Comparison of ENCODE assay signal across 8 mouse cellular contexts in the genomic region with DNA sequence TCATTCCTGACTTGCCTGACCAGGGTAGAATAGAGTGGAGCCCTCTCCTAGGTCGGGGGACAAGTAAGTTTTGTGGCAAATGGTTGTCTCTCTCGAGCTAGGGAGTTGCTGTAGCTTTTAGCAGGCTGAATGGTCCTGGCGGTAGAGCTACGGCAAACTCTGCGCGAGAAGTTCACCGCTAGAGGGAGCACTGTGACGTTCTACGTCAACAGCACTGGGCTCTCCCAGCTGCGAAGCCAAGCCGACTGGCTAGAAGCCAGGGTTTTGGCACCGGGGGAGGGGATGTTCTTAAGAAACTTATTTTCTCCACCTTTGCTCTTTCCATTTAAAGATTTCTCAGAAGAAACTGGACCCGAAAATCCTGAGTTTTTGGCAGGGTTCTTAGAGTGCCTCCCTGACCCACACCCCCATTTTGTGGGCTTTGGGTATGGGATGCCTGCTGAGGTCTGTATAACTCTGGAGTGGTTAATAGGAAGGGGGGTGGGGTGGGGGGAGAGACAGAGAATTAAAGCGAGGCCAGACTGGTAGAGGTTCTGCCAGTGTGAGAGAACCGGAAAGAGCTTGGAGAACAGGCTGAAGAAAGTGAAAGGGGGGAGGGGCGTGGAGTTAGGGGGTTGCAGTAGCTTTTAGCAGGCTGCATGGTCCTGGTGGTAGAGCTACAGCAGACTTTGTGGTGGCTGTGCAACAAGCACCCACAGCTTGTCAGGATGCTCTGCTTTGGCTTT. TPM values are rescaled to one million over a fixed set of nuclear protein-coding genes. Genes with fewer than 3 reads are reported as not detected.
DNase-seq lines count a peak whose midpoint lies in the region; ATAC-seq and TF ChIP-seq lines count a peak whose summit lies in the region.

No protein-coding gene starts in this region.

- H3K4me2 ChIP-seq in forebrain, embryonic 14.5 days (ENCODE audit: low read length): peak overlapping the region; percentile 37
- peak overlapping the region; percentile 53 for H3K4me2 ChIP-seq in heart, embryonic 16.5 days (ENCODE audit: low read depth, low read length)
- H3K4me2 ChIP-seq in neural tube, embryonic 13.5 days: peak overlapping the region; percentile 45

- no peak overlapping the region for H3K9ac ChIP-seq in ES-Bruce4 (ENCODE audit: low read depth, poor library complexity, severe bottlenecking)
- H3K9ac ChIP-seq in forebrain, embryonic 14.5 days (ENCODE audit: low read length): no peak overlapping the region
- no peak overlapping the region for H3K9ac ChIP-seq in heart, embryonic 16.5 days (ENCODE audit: low read length)
- H3K9ac ChIP-seq in liver, adult 2 months (ENCODE audit: low read depth, low read length): no peak overlapping the region
- no peak overlapping the region for H3K9ac ChIP-seq in neural tube, embryonic 13.5 days

- no peaks in the 10 kb centered on the region for H3K79me2 ChIP-seq in liver, adult 2 months (ENCODE audit: control insufficient read depth, insufficient read depth, low read length)

- DNase-seq in cerebellum, adult 11 months: peak; percentile 75
- peak; percentile 98 for DNase-seq in forebrain, embryonic 14.5 days (ENCODE audit: low spot score)
- peak; percentile 90 for DNase-seq in kidney, postnatal 14 days
- DNase-seq in liver, adult 2 months (ENCODE audit: extremely low read depth, low read depth, low spot score): peak; percentile 39
- DNase-seq in thymus, adult 18-20 months: peak; percentile 3 to 6

- TF ChIP-seq POLR2A in ES-Bruce4 (IDR thresholded peaks at IDR 0.05; ENCODE audit: insufficient read depth, low read length): no peak
- TF ChIP-seq POLR2A in liver, adult 2 months (IDR thresholded peaks at IDR 0.05; ENCODE audit: extremely low read depth, insufficient read depth, low read length): no peak

- H3K4me1 ChIP-seq in ES-Bruce4 (ENCODE audit: control insufficient read depth, insufficient read depth, low read length): no peaks in the 10 kb centered on the region
- H3K4me1 ChIP-seq in forebrain, embryonic 14.5 days (ENCODE audit: control insufficient read depth, insufficient read depth, low read length): peaks cover 10% of the 10 kb centered on the region
- H3K4me1 ChIP-seq in heart, embryonic 16.5 days (ENCODE audit: control insufficient read depth, insufficient read depth, low read length): peaks cover 3% of the 10 kb centered on the region; the same call in 1 of the 2 replicates
- H3K4me1 ChIP-seq in liver, adult 2 months (ENCODE audit: control insufficient read depth, insufficient read depth, low read length): peaks cover 2% of the 10 kb centered on the region; the same call in 1 of the 2 replicates
- H3K4me1 ChIP-seq in neural tube, embryonic 13.5 days (replicated peaks): peaks cover 7% of the 10 kb centered on the region

- H3K27me3 ChIP-seq in ES-Bruce4 (ENCODE audit: control insufficient read depth, insufficient read depth, low read length, poor library complexity, severe bottlenecking): no peaks in the 10 kb centered on the region
- H3K27me3 ChIP-seq in forebrain, embryonic 14.5 days (replicated peaks; ENCODE audit: control insufficient read depth, insufficient read depth, low read length): no peaks in the 10 kb centered on the region
- H3K27me3 ChIP-seq in heart, embryonic 16.5 days (ENCODE audit: control insufficient read depth, insufficient read depth, low read length): no peaks in the 10 kb centered on the region
- H3K27me3 ChIP-seq in liver, adult 2 months (ENCODE audit: control insufficient read depth, insufficient read depth, low read length): no peaks in the 10 kb centered on the region
- no peaks in the 10 kb centered on the region for H3K27me3 ChIP-seq in neural tube, embryonic 13.5 days

- H3K36me3 ChIP-seq in ES-Bruce4 (ENCODE audit: control insufficient read depth, insufficient read depth, low read length, poor library complexity, severe bottlenecking): no peaks in the 10 kb centered on the region
- no peaks in the 10 kb centered on the region for H3K36me3 ChIP-seq in forebrain, embryonic 14.5 days (ENCODE audit: control insufficient read depth, insufficient read depth, low read length)
- H3K36me3 ChIP-seq in heart, embryonic 16.5 days (ENCODE audit: control insufficient read depth, insufficient read depth): no peaks in the 10 kb centered on the region
- H3K36me3 ChIP-seq in liver, adult 2 months (ENCODE audit: control insufficient read depth, insufficient read depth, low read length): no peaks in the 10 kb centered on the region
- H3K36me3 ChIP-seq in neural tube, embryonic 13.5 days: no peaks in the 10 kb centered on the region

- H3K27ac ChIP-seq in ES-Bruce4 (ENCODE audit: insufficient read depth, low read length): no peak overlapping the region
- H3K27ac ChIP-seq in forebrain, embryonic 14.5 days (ENCODE audit: low read depth, low read length): no peak overlapping the region
- H3K27ac ChIP-seq in heart, embryonic 16.5 days (ENCODE audit: low read length): no peak overlapping the region
- H3K27ac ChIP-seq in liver, adult 2 months (replicated peaks; ENCODE audit: insufficient read depth, low read depth, low read length): no peak overlapping the region
- H3K27ac ChIP-seq in neural tube, embryonic 13.5 days (replicated peaks): no peak overlapping the region

- H3K4me3 ChIP-seq in ES-Bruce4 (ENCODE audit: low read depth, low read length): no peak overlapping the region
- H3K4me3 ChIP-seq in forebrain, embryonic 14.5 days (ENCODE audit: low read depth, low read length): no peak overlapping the region
- H3K4me3 ChIP-seq in heart, embryonic 16.5 days (ENCODE audit: low read length): no peak overlapping the region; the same call in 1 of the 2 replicates
- H3K4me3 ChIP-seq in liver, adult 2 months (ENCODE audit: insufficient read depth, low read depth, low read length): no peak overlapping the region
- no peak overlapping the region for H3K4me3 ChIP-seq in neural tube, embryonic 13.5 days

- ATAC-seq in forebrain, embryonic 14.5 days: peak; percentile 94
- peak; percentile 67; the same call in 1 of the 2 replicates for ATAC-seq in heart, embryonic 16.5 days (replicated peaks; ENCODE audit: extremely low read depth, insufficient read depth, low FRiP score)
- peak; percentile 92 for ATAC-seq in neural tube, embryonic 13.5 days (ENCODE audit: low read depth)

- no peak for TF ChIP-seq EP300 in ES-Bruce4 (IDR thresholded peaks at IDR 0.05; ENCODE audit: insufficient read depth, low read depth, low read length)

- TF ChIP-seq CTCF in ES-Bruce4 (IDR thresholded peaks at IDR 0.05; ENCODE audit: low read depth, low read length): peak; percentile 90
- peak; percentile 91 for TF ChIP-seq CTCF in liver, adult 2 months (IDR thresholded peaks at IDR 0.05; ENCODE audit: low read depth, low read length)

- 5% methylated on average over 16 of the region's 16 CpGs for whole genome bisulfite sequencing in forebrain, embryonic 14.5 days
- 5% methylated on average over 16 of the region's 16 CpGs for WGBS in heart, embryonic 16.5 days
- WGBS in liver, adult 2 months: 9% methylated on average over 16 of the region's 16 CpGs
- WGBS in neural tube, embryonic 13.5 days: 7% methylated on average over 16 of the region's 16 CpGs

- H3K9me3 ChIP-seq in ES-Bruce4 (replicated peaks; ENCODE audit: control insufficient read depth, insufficient read depth, low read length, poor library complexity, severe bottlenecking): no peaks in the 10 kb centered on the region
- no peaks in the 10 kb centered on the region for H3K9me3 ChIP-seq in forebrain, embryonic 14.5 days (replicated peaks; ENCODE audit: control insufficient read depth, low read length)
- H3K9me3 ChIP-seq in heart, embryonic 16.5 days (replicated peaks; ENCODE audit: control insufficient read depth, low read length): no peaks in the 10 kb centered on the region
- H3K9me3 ChIP-seq in neural tube, embryonic 13.5 days: no peaks in the 10 kb centered on the region

RNA-seq across cellular contexts. Expression of a gene that starts 35.1 kb away (rescaled TPM):
- 0.27 and 0.49 TPM in 2 replicates for polyA plus RNA-seq in ES-Bruce4 (2011; ENCODE audit: insufficient read depth, insufficient read length, low read depth, missing spikeins)
- polyA plus RNA-seq in forebrain, embryonic 14.5 days (2014; fragmentation: Nextera tagmentation; extraction: Ambion mirVana): 8.5 and 11.0 TPM in 2 replicates
- polyA plus RNA-seq in heart, embryonic 16.5 days (2015; fragmentation: Nextera tagmentation; extraction: Ambion mirVana): 0.25 and 0.34 TPM in 2 replicates
- total RNA-seq in liver, adult 2 months (2014; rRNA removed): under 0.01 and 0.20 TPM in 2 replicates
- 0.09 and 0.10 TPM in 2 replicates for polyA plus RNA-seq in liver, adult 2 months (2012; rRNA removed)
- 2.7 and 2.8 TPM in 2 replicates for polyA plus RNA-seq in neural tube, embryonic 13.5 days (2015; fragmentation: Nextera tagmentation; extraction: Ambion mirVana)

Comparison
In these comparisons a context has a peak if more than half of its experiments do, and no peak if none do; other contexts are left out.
1. DNase-seq: peak in every context shown above with its lines; median percentile 98 in forebrain, embryonic 14.5 days; 90 in kidney, postnatal 14 days; 75 in cerebellum, adult 11 months; 39 in liver, adult 2 months; 4 in thymus, adult 18-20 months.